Mouse (Mus musculus) A20 (cell line): ENCODE data around the gene Psmd5.
"Not testable (repeated sequence)": the region's sequence is repeated elsewhere in the genome, so short reads cannot be mapped to it uniquely, and the experiment has no call there.

ENCODE experiments used
- DNase-seq: peaks from one replicate; pipeline ENCODE4 v3.0.0-alpha.2; 2011; ENCODE audit warnings: low read depth, low spot score

Gene Psmd5

DNA sequence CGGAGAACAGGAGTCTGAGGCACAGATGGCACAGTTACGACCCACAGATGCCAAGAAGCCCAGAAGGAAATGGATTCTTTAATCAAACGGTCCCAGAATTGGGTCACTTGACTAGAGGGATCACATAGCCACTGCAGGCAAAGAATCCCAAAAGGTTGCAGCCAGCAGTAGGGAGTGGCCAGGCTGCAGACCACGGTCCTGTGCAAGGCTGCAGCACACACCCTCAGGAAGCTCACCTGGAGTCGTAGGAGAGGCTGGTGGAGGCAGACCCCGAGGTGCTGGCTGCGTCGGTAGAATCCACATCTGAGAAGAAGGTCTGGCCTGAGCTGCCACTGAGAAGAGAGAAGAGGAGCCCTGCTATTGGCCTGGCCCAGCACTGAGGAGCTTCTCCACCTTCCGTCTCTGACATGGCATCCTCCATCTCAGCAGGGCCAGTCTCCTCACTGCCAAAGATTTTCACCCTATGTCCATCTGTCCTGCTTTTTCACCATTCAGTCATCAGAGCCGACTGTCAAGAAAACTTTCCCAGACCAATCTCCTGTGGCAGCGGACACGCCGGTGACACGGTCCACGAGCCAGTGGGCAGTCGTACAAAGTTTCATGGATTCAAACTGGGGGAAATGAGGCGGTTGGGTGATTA lies 22.2 kb upstream of the Psmd5 start:
- no peak for DNase-seq

DNA sequence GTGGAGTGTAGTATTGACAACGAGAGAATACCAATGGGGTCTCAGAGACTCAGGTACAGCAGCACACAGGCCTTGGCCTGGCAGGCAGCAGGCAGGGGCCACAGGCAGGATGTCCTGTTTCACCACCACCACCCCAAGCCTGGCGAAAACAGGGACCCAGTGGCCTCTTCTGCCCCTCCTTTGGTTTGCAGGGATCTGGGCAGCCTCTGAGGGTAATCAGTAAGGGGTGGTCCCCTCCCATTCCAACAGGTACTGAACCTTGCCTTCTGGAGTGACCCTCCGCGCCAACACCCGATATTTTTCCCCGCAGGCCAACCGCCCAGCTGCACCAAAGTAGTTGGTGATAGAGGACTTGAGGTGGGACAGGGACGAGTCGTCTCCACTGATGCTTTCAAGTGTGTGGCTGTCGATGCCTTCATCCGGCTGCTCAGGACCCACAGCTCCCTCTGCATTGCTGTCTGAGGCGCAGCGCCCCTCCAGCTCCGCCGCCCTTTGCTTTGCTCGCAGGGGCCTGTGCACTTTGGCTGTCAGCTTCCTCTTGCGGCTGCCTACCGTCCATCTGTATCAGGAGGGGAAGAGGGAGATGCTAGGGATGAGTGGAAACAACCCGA lies 20.8 kb upstream of the Psmd5 start:
- no peak for DNase-seq

DNA sequence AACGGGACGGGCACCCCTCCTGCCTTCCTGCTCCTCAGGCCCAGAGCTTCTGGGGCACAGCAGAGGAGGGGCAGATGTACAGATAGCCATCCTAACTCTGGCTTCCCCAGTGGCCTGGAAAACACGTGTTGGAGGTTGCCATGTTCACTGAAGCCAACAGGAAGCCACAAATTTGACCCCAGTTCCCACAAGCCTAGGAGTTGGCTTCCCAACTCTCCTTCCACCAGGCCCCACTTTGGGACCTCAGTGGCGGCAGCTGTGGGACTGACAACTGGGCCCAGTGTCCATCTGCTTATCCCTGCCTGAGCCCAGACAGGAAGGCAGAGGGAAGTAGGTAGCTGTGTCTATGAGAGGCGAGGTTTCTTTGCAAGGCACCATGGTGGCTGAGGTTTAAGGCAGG lies 19.2 kb upstream of the Psmd5 start:
- DNase-seq, result no peak

DNA sequence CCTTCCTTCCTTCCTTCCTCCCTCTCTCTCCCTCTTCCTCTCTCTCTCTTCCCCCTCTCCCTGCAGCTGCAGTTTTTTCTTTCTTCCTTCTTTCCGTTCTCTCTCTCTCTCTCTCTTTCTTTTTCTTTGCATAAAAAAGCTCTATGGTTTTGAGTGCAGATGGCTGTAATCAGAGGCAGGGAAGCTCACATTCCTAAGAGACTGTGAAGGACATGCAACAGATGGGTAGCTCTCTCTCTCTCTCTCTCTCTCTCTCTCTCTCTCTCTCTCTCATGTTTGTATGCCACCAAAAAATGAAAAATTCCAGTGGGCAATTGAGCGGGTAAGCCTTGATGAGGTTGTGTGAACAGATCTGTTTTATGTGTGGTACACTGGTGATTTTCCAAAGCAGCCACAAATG lies 9.4 kb upstream of the Psmd5 start:
- no peak for DNase-seq

- DNase-seq, result no peak
Measured at GRCm38 (mm10) chr2:34883190-34883589, 8.4 kb upstream of the Psmd5 start.

DNA sequence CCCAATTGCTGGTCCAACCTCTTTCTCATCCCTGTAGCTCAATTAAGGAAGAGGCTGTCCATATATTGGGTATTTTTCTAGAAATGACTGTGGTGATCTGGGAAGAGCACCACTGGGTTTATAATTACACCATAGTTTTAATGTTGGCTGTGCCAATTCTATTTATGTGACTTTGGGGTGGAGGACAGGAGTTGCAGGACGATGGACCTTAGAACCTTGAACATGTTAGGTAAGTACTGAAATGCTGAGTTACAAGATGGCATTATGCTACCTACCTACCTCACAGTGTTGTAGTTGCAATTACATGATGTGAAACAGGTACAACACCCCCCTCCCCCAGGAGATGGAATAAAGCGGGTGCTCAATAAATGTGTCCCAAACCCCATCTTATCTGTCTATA lies 8.0 kb upstream of the Psmd5 start:
- no peak for DNase-seq

GRCm38 (mm10) chr2:34880054-34880453 lies 5.3 kb upstream of the Psmd5 start:
- DNase-seq, result no peak

- no peak for DNase-seq
Measured at GRCm38 (mm10) chr2:34874271-34874670, 497 bp downstream of the Psmd5 start, which contains the start of gene Cutal. Gene Cutal (plus strand): TSS chr2:34874396.

DNA sequence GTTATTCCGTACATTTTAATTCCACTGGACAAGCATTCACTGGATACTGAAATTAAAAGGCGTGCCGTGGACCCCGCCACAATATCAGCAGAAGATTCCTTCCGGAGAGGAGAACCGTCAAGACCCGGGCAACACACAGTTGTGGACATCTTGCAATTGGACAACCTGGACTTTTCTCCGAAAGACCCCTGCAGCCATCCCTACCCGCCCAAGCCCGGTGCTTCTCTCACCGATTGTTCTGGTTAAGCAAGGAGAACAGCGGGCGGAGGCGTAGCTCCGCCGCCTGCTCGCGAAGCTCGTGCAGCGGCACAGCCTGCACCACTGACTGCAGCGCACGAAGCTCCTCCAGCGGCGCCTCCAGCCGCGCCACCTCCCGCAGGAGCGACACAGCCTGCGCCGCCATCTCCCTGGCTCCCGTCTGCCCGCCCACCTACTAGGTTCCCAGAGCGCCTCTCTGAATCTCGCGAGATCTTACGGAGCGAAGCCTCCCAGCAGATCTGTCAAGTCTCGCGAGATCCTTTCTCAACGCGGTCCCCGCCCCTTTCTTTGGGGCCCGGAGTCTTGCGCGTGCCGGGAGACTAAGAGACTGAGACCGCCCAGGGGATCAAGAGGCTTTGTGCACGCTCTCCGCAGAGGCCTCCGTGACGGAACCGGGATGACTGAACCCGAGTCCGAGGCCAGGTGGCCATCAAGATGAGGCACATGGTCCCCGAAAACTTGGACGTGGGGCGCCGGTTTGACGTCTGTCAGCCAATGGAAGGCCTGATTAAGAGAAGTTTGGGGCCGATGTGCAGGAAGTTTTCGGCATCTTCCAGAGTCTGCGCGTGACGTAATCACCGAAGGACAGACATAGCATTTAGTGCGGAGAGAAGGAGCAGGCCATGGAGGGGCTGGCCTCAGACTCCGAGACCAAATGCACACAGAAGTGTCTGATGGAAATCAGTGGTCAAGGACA lies 4.0 kb downstream of the Psmd5 start:
- DNase-seq, result peak; percentile 99

DNA sequence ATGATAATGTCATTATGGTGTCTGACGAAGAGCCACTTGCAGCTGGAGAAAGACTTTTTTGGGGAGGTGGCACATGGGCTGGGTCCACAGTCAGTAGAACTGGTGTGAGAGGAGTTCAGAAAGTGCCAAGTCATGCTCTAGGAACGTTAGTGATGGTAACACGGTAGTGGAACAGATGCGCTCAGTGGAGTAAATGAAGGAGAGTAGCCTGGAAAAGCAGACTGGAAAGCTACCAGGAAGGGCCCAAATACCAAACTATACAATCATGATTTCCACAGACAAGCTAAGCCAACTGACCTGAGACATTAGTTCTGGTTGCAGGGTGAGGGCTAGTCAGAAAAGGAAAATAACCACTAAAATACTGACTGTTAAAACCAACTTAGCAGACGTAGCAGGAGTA lies 5.1 kb downstream of the Psmd5 start:
- DNase-seq, result peak; percentile 58

DNA sequence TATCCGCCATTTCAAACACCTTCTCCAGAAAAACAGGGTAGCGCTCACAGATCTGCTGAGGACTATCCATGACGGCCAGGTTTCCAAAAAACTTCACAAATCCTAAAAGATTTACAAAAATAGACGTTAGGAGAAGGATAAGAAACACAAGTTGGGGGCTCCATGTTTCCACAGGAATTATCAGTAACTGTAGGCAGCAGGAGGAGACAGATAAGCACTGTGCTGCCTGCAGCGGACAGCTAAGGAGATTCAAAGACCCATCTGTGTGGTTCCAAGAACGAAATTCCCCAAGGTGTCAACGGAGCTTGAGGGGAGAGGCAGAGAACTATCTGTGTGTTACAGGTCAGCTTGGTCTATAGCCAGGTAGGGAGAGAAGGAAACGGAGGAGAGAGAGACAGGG lies 17.0 kb downstream of the Psmd5 start:
- no peak for DNase-seq

- DNase-seq, result no peak
Measured at GRCm38 (mm10) chr2:34855265-34855664, 19.5 kb downstream of the Psmd5 start.

DNA sequence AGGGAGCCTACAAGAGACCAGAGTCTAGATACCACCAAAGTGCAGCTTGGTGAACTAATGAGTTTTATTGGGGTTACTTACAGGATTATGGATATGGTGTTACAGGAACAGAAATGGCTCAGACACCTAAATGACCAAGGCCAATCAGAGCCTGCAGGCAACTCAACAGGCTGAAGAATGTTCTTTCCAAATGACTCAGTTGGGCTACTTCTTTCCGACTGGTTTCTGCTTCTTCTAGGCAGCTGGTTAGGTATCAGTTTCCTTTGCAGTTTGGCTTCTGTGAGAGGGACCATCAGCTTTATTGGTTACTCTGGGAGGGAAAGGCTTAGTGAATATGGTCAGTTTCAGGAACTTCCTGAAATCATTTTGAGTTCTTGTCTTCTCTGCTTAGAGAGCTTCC lies 27.1 kb downstream of the Psmd5 start:
- DNase-seq, result no peak

GRCm38 (mm10) chr2:34843211-34843939 lies 31.4 kb downstream of the Psmd5 start:
- DNase-seq, result no peak

DNA sequence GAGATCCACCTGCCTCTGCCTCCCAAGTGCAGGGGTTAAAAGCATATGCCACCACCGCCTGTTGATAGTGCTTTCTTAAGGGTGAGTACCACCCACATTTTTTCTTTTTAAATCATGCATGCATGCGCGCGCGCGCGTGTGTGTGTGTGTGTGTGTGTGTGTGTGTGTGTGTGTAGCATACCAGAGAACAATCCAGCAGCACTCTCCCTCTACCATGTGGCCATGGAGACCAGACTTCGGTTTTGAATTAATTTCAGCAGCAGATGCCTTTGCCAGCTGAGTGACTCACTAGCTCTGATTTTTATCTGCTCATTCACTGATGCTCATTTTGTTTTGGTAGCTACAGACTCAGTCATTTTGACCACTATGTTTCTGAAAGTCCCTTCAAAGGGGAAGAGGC lies 33.1 kb downstream of the Psmd5 start:
- no peak for DNase-seq

- not testable (repeated sequence) for DNase-seq
Measured at GRCm38 (mm10) chr2:34840143-34840542, 34.6 kb downstream of the Psmd5 start.

GRCm38 (mm10) chr2:34835669-34836068 lies 39.1 kb downstream of the Psmd5 start:
- DNase-seq, result no peak

DNA sequence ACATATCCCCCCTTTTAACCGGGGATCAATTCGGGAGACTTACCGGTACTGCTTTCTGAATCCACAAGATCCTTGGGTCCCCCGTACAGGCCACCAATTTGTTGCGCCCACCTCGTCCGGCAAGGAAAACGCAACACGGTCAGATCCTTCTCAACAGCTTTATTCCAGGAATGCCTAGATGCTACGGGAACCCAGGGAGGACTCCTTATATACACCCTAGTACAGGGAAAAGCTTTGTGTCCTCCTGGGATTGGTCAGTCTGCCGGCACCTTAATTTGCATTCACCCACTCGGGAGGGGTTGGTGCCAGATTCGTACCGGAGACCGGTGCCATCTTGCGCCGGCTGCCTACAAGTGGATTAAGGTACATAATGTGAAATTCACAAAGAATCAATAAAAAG lies 41.1 kb downstream of the Psmd5 start:
- peak; percentile 86 for DNase-seq

- DNase-seq, result peak; percentile 44
Measured at GRCm38 (mm10) chr2:34832766-34833457, 41.9 kb downstream of the Psmd5 start, which contains the start of gene Gm34653. Gene Gm34653 (plus strand): TSS chr2:34833007.

DNA sequence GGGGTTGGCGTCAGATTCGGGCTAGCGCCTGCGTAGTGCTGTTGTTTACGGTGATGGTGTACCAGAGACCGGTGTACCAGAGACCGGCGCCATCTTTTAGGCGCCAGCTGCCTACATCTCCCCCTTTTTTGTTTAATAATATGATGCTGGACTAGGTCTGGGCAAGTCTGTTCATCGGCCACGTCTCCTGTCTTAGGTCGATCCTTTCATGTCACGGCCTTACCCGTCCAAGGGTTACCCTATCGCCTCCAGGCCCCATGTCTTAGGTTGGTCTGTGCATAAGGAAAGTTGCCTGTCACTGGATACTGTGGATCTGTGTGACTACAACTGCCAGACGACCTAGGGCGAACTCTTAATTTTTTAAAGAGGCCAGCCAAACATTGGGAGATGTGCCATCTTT lies 44.7 kb downstream of the Psmd5 start:
- DNase-seq, result not testable (repeated sequence)

- no peak for DNase-seq
Measured at GRCm38 (mm10) chr2:34828026-34828425, 46.7 kb downstream of the Psmd5 start.
